Mouse (Mus musculus) liver (tissue): ENCODE data around the gene Btbd7.

Source experiments
- DNase-seq: peaks from one replicate; pipeline ENCODE4 v3.0.0-alpha.2; 2020; ENCODE audit warnings: mixed read lengths

Gene Btbd7

DNA sequence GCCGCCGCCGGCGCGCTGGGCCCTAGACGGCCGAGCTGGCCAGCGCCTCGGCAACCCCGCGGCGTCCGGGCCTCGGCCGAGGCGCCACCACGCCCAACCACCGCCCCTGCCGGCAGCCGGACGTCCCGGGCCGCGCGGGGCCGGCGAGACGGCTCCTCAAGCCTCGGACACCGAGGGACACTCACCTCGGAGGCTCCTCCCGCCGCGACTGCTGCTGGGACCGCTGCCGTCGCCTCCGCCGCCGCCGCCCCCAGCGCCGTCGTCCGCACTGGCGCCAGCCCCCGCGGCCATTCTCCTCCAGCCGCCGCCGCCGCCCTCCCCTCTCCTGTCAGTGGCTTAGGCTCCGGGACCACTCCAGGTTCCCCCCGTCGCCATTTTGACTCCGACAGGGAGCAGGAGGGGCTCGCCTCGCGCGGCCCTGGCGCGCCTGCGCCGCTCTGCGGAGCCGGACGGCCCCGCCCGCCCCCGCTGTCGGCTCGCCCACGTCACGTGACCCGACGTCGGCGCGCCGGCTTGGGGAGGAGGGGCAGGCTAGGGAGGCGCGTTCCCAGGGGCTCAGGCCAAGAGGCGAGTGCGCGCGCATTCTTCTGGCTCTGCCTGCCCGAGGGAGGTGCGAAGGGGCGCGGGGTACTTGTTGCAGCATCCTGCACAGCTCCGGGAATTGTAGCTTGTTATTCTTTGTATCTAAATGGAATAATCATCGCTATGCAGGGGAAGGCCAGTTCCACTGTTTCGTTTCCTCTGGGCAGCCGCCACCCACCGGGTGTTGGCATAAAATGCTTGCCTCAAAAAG, at the start of gene Btbd7:
Btbd7 (minus strand) TSS at position 441 of the 793 bp plus-strand sequence.
- peak; percentile 98 for DNase-seq

DNA sequence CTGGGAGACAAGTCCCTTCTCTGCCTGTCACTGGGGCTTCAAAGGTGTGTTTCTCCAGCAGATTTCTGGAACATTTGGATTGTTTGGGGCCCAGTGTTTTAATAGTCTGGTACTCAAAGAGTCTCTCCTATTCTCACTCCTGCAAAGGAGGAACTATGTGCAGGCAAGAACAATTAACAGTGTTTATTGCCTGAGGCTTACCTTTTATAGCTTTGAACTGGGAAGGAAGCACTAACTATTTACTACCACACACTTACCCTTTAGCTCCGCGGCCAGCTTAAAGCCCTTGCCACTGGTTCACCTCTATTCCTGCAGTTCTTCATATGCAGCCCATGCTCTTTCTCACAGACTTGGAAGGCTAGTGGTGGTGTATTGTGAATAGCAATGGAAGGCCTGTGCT, 37.8 kb upstream of the Btbd7 start:
- DNase-seq = no peak

- DNase-seq = no peak
These were observed 29.9 kb upstream of the Btbd7 start for GRCm38 (mm10) chr12:102908191-102908590.

- DNase-seq = no peak
These were observed 20.8 kb upstream of the Btbd7 start, which contains the start of gene Cox8c for GRCm38 (mm10) chr12:102899091-102899490. Cox8c (plus strand) TSS chr12:102899316.

- DNase-seq = no peak
These were observed 10.3 kb upstream of the Btbd7 start for GRCm38 (mm10) chr12:102888568-102888967.

GRCm38 (mm10) chr12:102887366-102887765, 9.1 kb upstream of the Btbd7 start:
- DNase-seq = no peak

DNA sequence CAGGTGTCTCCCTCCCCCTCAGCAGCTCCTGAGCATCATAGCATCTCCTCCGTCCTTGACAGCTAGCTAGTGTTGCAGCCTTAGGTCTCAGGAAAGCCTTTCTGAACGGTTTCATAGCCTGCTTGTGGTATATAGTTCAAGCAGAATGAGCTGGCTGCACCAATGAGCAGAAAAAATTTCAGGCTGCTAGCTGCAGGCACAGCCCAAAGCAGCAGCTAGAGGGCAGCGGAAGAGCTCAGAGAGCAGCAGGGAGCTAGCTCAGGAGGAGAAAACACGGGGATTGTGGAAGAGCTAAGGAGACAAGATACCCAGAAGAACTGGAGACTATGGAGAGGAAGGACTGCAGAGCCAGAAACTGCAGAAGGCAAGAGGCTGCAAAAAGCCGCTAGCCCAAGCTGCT, 7.5 kb upstream of the Btbd7 start:
- peak; percentile 15 for DNase-seq

DNA sequence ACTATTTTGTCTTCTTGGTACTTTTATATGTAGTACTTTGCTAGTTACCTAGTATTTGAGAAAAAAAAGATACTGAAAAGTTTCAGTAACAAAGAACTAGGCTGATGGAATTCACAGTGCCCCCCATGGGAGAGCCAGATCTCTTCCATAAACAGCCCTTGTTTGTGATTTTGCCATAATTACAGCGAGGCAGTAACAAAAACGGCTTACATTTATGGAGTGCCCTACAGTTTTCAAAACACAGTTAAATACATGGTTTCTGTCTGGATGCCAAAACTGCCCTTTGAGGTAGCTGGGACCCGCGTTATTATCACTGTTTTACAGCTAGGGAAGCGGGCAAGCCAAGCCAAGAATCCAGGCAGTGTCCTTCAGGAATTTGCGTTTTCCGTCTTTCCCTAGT, 630 bp upstream of the Btbd7 start:
- DNase-seq = no peak

- peak; percentile 67 for DNase-seq
These were observed 805 bp downstream of the Btbd7 start for GRCm38 (mm10) chr12:102877301-102878030.

DNA sequence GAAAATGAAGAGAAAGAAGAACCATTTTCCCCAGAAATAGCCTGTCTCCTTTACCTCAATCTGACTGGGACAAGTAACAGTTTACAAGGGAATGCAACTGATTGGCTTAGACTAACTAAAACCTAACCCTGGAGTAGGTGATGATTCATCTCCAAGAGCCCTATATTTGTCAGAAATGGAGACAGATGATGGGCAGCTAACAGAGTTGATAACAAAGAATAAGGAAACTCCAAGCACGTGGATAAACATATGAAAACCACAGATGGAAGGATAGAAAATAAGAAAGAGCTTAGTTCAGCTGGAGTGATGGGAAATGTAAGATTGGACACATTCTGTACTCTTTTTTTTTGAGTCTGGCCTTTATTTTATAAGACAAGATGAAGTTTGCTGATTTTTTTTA, 7.7 kb downstream of the Btbd7 start:
- no peak for DNase-seq

DNA sequence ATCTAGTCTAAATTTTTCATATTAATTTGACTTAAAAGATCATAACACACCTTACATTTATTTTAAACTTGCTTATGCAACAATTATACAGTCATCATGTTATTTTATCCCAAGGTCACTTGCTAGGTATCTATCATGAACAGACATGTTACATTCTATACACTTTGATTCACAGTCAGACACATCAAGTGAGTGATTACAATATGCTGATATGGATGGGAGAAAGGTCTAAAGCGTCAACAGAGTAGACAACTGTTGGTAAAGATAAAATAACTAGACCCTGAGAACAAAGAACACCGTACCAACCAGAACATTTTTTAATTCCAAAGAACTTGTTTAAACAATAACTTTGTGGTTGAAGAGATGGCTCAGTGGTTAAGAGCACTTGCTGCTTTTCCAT, 8.5 kb downstream of the Btbd7 start:
- no peak for DNase-seq

GRCm38 (mm10) chr12:102860806-102861205, 17.5 kb downstream of the Btbd7 start:
- DNase-seq = no peak

DNA sequence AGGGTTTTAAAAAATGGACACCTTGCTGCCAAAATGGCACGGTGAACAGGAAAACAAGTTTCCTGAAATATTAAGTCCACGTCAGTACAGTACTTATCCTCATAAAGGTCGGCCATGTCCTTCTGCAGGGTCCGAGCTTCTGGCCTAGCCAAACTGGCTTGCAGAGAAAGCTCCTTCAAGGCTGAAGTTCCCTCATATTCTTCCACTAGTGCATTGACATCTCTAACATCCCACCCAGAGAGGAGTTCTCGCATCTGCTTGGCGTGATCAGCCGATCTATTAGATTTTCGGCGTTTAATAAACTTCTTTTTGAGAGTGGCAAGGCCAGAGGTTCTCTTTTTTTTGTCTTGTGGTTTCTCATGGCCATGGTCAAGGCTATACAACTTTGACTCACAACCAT, 40.0 kb downstream of the Btbd7 start:
- no peak for DNase-seq

GRCm38 (mm10) chr12:102832746-102833300, 45.4 kb downstream of the Btbd7 start:
- DNase-seq = no peak

- no peak for DNase-seq
These were observed 46.4 kb downstream of the Btbd7 start for GRCm38 (mm10) chr12:102831888-102832287.

DNA sequence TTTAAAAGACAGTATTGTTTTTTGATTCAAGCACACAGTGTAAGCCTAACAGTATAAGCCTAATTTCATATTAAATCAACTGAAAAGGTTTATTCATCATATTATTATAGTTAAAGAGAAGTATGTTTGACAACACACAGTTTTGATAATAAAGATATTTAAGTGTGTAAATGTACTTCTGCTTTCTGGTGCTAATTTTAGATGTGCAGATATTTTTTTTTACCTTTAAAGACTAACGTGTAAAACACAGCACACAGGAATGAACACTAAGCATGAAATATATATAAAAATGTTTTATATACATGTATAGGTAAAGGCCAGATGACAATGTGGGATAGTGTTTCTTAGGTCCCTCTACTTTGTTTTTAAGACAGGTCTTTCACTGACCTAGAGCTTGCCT, 51.2 kb downstream of the Btbd7 start:
- DNase-seq = no peak

GRCm38 (mm10) chr12:102826399-102826798, 51.9 kb downstream of the Btbd7 start:
- no peak for DNase-seq

- DNase-seq = no peak
These were observed 63.4 kb downstream of the Btbd7 start for GRCm38 (mm10) chr12:102814858-102815257.

DNA sequence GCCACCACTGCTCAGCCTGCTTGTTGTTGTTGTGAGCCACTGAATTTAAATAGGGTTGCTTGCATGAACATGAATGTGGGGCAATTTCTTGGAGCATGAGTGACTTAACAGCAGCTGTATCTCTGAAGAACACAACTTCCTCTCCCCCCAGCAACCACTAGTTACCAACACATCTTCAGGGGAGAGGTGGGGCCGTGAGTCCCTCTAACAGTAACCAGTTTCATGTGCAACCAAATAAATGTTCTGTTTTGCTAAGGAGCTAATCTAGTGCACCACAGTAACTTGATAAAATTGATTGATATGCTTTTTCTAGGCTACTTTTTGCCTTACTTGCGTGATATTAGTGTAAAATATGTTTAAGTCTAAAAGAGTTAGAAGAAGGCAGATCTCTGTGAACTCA, 78.7 kb downstream of the Btbd7 start:
- no peak for DNase-seq

- peak; percentile 26 for DNase-seq
These were observed 90.3 kb downstream of the Btbd7 start for GRCm38 (mm10) chr12:102787927-102788326.

- DNase-seq = no peak
These were observed 92.7 kb downstream of the Btbd7 start for GRCm38 (mm10) chr12:102785593-102785985.

DNA sequence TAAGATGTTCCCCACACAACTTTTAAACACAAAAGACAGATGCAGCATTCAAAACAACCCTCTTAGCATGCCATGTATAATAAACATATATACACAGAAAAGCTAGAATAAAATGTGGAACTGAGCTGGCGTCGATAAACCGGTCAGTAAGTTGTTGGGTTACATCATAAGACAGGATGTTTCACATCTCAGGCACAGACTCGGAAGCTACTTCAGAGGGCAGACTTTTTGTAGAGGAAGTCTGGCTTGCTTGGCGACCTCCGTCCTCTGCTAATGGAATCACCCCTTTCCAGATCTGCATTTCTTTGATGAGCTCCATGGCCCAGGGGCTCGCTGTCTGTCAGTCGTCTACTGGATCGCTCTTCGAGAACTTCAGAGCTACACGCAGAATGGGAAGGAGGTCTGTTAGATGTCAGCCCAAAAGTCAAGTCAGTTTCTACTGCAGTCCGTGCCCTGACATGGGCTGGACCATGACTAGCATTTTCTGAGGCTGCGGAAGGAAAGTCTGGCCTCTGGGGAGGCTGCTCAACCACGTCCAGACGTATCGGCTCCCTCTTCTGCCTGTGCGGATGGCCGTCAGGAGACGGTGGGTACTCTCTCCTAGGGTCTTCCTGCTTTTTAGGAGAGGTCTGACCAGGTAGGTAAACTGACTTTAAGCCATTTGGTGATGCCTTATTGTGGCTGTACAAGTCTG, 93.2 kb downstream of the Btbd7 start:
- no peak for DNase-seq

- no peak for DNase-seq
These were observed 95.4 kb downstream of the Btbd7 start for GRCm38 (mm10) chr12:102782841-102783240.
